Mouse (Mus musculus) B cell, adult (primary cell): ENCODE data around the gene Cd209g. TPM values are rescaled to one million over a fixed set of nuclear protein-coding genes. Genes with fewer than 3 reads are reported as not detected.

Source experiments
- total RNA-seq: library from RNA; stranded (reverse); gene quantifications from 4 replicates; pipeline ENCODE4 v1.2.4, GENCODE M21; 2023; ENCODE audit not compliant: inconsistent age

The Cd209g gene
- total RNA-seq = not detected in 4 replicates

GRCm38 (mm10) chr8:4133798-4134197 is at the start of gene Cd209g:
Gene Cd209g, plus strand, starts transcription at chr8:4134098.

DNA sequence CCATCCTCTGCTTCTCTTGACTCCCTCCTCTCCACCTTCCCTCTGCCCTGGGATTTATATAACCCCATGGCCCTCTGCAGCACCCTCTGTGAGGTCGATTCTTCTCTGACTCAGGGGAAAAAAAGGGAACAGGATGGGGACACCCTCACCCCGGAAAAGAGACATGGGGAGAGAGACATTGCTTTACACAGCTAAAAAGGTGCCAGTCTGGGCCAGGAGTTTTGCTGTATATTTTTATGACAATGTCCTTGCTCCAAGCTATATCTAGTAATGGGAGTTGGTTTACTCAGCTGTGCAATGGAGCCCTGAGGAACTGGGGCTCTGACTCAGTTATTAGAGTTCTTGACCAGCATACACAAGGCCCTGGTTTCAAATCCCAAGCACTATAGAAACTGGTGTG is 28.2 kb upstream of the Cd209g start, which contains the start of gene Cd209f:
TSS of gene Cd209f (minus strand) at position 101 of the 400 bp plus-strand sequence.

GRCm38 (mm10) chr8:4165852-4166751 is 32.2 kb downstream of the Cd209g start, which contains the start of gene Evi5l:
Gene Evi5l, plus strand, starts transcription at chr8:4166567.

Other genes starting within 250 kb of the Cd209g start
- gene Cd209b, start 207.3 kb upstream of the Cd209g start, total RNA-seq = not detected in 4 replicates
- gene Cd209c, start 179.4 kb upstream of the Cd209g start, total RNA-seq = not detected in 4 replicates
- not detected in 4 replicates for gene Cd209f, start 28.3 kb upstream of the Cd209g start, total RNA-seq
- gene Evi5l, start 32.5 kb downstream of the Cd209g start, total RNA-seq = 27.0 to 34.1 TPM (median 29.8 TPM) in 4 replicates
- gene Prr36, start 83.4 kb downstream of the Cd209g start, total RNA-seq = 0.12 to 0.16 TPM in 2 of 4 replicates, not detected in the others
- gene Lrrc8e, start 92.7 kb downstream of the Cd209g start, total RNA-seq = not detected in 4 replicates
- gene Map2k7, start 104.6 kb downstream of the Cd209g start, total RNA-seq = 109 to 125 TPM (median 120 TPM) in 4 replicates
- gene Gm49320, start 104.8 kb downstream of the Cd209g start, total RNA-seq = 0.64 TPM in 1 of 4 replicates, not detected in the others
- 20.5 to 22.4 TPM (median 21.2 TPM) in 4 replicates for gene Tgfbr3l, start 114.1 kb downstream of the Cd209g start, total RNA-seq
- 9.8 to 16.0 TPM (median 12.8 TPM) in 4 replicates for gene Snapc2, start 119.0 kb downstream of the Cd209g start, total RNA-seq
- gene Ctxn1, start 125.2 kb downstream of the Cd209g start, total RNA-seq = 0.57 to 1.4 TPM (median 0.88 TPM) in 4 replicates
- gene Timm44, start 141.8 kb downstream of the Cd209g start, total RNA-seq = 75.1 to 81.2 TPM (median 77.5 TPM) in 4 replicates
- 11.8 to 14.9 TPM (median 13.3 TPM) in 4 replicates for gene Ccl25, start 191.1 kb downstream of the Cd209g start, total RNA-seq
- 96.1 to 104 TPM (median 97.4 TPM) in 4 replicates for gene Elavl1, start 191.3 kb downstream of the Cd209g start, total RNA-seq